Mouse (Mus musculus) liver, postnatal 0 days (tissue): ENCODE results near the gene Gm49396. TPM values are rescaled to one million over a fixed set of nuclear protein-coding genes. Genes with fewer than 3 reads are reported as not detected.

ENCODE experiments used
- ATAC-seq: fragments of 200-750 bp; cut with Nextera tagmentation; 2 replicates; pipeline ENCODE4 v1.8.0; 2017; ENCODE audit warnings: mild to moderate bottlenecking, moderate library complexity
- DNase-seq: peaks from one replicate; pipeline ENCODE4 v3.0.0-alpha.2; 2016
- H3K27ac ChIP-seq: fragments of 300-500 bp; sonication (generic); 2 replicates; pipeline ENCODE4 v1.5.1; 2014; ENCODE audit warnings: antibody characterized with exemption, moderate library complexity, mild to moderate bottlenecking, low read depth
- H3K27me3 ChIP-seq: fragments of 300-500 bp; sonication (generic); 2 replicates; pipeline ENCODE4 v1.6.1; 2014; ENCODE audit warnings: low read length, control low read depth, mixed read lengths; ENCODE audit not compliant: insufficient read depth
- H3K36me3 ChIP-seq: fragments of 300-500 bp; sonication (generic); replicated peaks from 2 replicates; pipeline ENCODE4 v1.6.1; 2014; ENCODE audit warnings: mild to moderate bottlenecking, control low read depth, low read length, moderate library complexity, mixed read lengths; ENCODE audit not compliant: insufficient read depth
- H3K4me1 ChIP-seq: fragments of 300-500 bp; sonication (generic); 2 replicates; pipeline ENCODE4 v1.6.1; 2014; ENCODE audit warnings: antibody characterized with exemption, mild to moderate bottlenecking, control low read depth; ENCODE audit not compliant: insufficient read depth
- H3K4me2 ChIP-seq: fragments of 300-500 bp; sonication (generic); 2 replicates; pipeline ENCODE4 v1.6.1; 2014; ENCODE audit warnings: low read depth, mild to moderate bottlenecking, low read length, moderate library complexity, mixed read lengths
- H3K4me3 ChIP-seq: fragments of 300-500 bp; sonication (generic); 2 replicates; pipeline ENCODE4 v1.5.1; 2014; ENCODE audit warnings: low read depth, low read length
- H3K9ac ChIP-seq: fragments of 300-500 bp; sonication (generic); replicated peaks from 2 replicates; pipeline ENCODE4 v1.6.1; 2014; ENCODE audit warnings: mild to moderate bottlenecking, moderate library complexity
- H3K9me3 ChIP-seq: fragments of 300-500 bp; sonication (generic); 2 replicates; pipeline ENCODE4 v1.6.1; 2016; ENCODE audit warnings: mild to moderate bottlenecking, control low read depth, low read length, mixed read lengths
- CTCF ChIP-seq: sonication (generic); IDR thresholded peaks from 2 replicates; pipeline ENCODE4 v1.5.1; 2016; ENCODE audit warnings: antibody characterized with exemption, low read depth
- EP300 ChIP-seq: IDR thresholded peaks from 2 replicates; pipeline ENCODE4 v1.6.1; 2016; ENCODE audit warnings: antibody characterized with exemption, low read depth, mild to moderate bottlenecking
- WGBS: fragments of 180-500 bp; shearing (Covaris S2); extraction: QIAGEN DNeasy Blood & Tissue Kit; methylation state at CpG from one replicate; pipeline ENCODE4 v1.1.7; 2014; ENCODE audit not compliant: insufficient replicate concordance; 5-methylcytosine and 5-hydroxymethylcytosine counted together
- polyA plus RNA-seq: library from polyadenylated mRNA; unstranded; fragments of >200 nt; fragmentation: Nextera tagmentation; extraction: Ambion mirVana; gene quantifications from 2 replicates; pipeline ENCODE4 v1.2.1, GENCODE M21; 2015

Gene Gm49396
- 1.5 and 1.8 TPM in 2 replicates for polyA plus RNA-seq

DNA sequence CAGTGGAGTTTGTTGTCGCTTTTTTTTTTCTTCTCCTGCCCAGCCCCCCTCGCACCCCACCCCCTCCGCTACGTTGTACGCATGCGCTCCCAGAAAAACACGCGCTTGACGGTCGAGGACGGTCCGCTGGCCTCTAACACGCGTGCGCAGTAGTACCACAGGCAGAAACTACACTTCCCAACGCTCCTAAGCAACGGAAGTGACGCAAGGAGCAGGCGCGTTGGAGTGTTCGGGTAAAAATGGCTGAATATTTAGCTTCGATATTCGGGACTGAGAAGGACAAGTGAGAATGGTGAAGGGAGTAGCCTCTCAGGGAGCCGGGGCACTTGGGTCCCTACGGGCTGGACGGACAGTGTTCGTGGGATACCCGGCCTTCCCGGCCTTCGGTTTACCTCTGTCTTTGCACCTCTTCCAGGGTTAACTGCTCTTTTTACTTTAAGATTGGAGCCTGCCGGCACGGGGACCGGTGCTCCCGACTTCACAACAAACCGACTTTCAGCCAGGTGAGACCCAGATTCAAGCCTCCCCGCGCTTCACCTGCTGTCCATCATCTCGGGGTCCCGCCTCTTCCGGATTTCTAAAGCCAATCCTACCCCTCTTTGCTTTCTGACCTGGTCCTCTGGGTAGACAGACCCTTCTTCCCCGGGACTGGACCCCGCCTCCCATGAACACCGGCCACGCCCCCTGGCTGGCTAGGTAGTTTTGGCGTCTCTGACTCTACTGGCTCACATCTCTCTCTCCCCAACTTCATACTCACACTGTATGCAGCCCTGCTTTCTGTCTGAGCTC, at the start of gene Gm49396, which contains the start of the genes U2af1l4 and Psenen:
Gm49396 (plus strand) TSS at position 228 of the 789 bp plus-strand sequence.
U2af1l4 (plus strand) TSS at position 185 of the 789 bp plus-strand sequence.
Psenen (minus strand) TSS at position 511 of the 789 bp plus-strand sequence.
- TF ChIP-seq EP300 (no peak), CTCF (no peak)
- Histone ChIP-seq H3K4me2 (peak within 1 kb of the TSS; percentile 93), H3K4me1 (peaks cover 20% of the 10 kb centered on the region), H3K9ac (peak within 1 kb of the TSS; percentile 76), H3K27ac (peak within 1 kb of the TSS; percentile 95), H3K4me3 (peak within 1 kb of the TSS; percentile 73), H3K36me3 (peaks cover 27% of the 10 kb centered on the region), H3K9me3 (no peaks in the 10 kb centered on the region), H3K27me3 (no peaks in the 10 kb centered on the region)
- ATAC-seq: peak; percentile 85
- WGBS: under 1% methylated on average over 45 of the region's 45 CpGs
- DNase-seq: peak; percentile 95

DNA sequence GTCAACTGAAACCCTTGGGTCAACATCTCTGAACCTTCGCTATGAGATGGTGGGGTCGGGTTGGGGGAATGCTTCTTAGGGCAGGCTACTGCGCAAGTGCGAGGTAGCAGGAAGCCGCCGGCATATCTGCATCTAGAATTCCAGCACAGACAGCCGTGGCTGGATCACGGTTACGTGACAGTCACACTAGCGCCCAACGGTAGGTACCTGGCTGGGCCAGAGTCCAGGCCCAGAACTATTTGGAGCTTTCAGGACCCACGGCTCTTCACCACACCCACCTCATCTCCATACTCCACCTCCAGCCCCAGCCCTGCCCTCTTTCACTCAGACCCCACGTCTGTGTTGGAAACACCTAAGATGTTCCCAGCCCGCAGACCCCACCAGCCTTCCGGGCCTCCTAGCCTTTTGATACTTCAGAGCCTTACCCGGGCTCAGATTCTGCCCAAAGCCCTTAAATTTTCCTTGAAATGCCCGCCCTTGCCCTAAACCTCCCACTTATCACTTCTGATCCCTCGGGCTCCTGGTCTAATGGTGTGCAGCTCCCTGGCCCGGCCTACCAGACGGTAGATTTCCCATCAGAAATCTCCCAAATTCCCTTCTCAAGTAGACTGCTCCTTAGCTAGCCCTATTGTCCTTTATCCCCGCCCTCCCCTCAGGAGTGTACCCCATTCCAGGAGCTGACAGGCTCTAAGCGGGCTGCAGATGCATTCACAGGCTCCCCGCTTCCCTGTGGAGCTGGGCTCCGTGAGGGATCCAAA, 48.0 kb upstream of the Gm49396 start:
- H3K4me2 ChIP-seq: no peak overlapping the region
- WGBS: 57% methylated on average over 24 of the region's 24 CpGs
- no peaks in the 10 kb centered on the region for H3K27me3 ChIP-seq
- DNase-seq: no peak
- H3K9me3 ChIP-seq: no peaks in the 10 kb centered on the region
- H3K36me3 ChIP-seq: no peaks in the 10 kb centered on the region
- no peaks in the 10 kb centered on the region for H3K4me1 ChIP-seq
- H3K27ac ChIP-seq: no peak overlapping the region
- peak; percentile 30; the same call in 1 of the 2 replicates for ATAC-seq
- TF ChIP-seq EP300 (no peak), CTCF (no peak)
- H3K9ac ChIP-seq: no peak overlapping the region
- H3K4me3 ChIP-seq: no peak overlapping the region

DNA sequence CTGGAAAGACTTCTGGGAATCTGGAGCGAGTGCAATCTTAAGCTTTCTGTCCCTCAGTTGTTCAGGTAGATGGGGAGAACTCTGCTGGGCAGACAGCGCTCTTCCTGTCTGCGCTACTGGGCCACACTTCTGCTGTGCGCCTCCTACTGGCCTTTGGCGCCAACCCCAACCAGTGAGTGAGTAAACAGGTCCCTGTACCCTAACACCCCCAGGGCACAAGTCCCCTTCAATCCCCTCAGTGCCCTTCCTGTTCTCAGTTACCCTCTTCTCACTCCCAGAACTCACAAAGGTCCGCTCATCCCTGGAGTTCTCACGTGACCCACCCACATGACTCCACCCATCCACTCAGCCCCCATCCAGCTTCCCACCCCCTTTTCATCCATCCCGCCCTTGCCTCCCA, 44.8 kb upstream of the Gm49396 start:
- Histone ChIP-seq H3K4me1 (no peaks in the 10 kb centered on the region), H3K9ac (no peak overlapping the region), H3K4me3 (no peak overlapping the region), H3K9me3 (no peaks in the 10 kb centered on the region), H3K27ac (no peak overlapping the region), H3K27me3 (no peaks in the 10 kb centered on the region), H3K4me2 (no peak overlapping the region), H3K36me3 (no peaks in the 10 kb centered on the region)
- peak; percentile 34 for TF ChIP-seq CTCF
- TF ChIP-seq EP300: no peak
- 36% methylated on average over 8 of the region's 8 CpGs for WGBS
- no peak for ATAC-seq
- DNase-seq: no peak

DNA sequence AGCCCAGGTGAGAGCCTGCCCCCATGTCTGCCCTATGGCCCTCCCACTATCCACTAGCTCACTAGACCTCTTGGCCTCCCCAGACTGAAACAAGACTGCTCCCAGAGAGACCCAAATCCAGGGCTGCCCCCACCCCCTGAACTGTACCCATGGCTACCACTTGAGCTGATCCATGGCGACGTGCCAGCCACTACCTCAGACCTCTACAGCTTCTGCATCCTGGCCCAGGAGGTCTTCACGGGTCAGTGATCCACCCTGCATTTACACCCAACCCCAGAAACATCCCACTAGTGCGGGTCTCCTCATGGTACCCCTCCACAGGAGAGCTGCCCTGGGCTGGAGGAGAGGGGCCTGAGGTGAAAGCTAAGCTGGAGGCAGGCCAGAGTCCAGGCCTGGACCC, 42.7 kb upstream of the Gm49396 start:
- no peak for TF ChIP-seq CTCF
- TF ChIP-seq EP300: no peak
- Histone ChIP-seq H3K27me3 (no peaks in the 10 kb centered on the region), H3K27ac (no peak overlapping the region), H3K9me3 (no peaks in the 10 kb centered on the region), H3K4me2 (no peak overlapping the region), H3K9ac (no peak overlapping the region), H3K36me3 (no peaks in the 10 kb centered on the region), H3K4me1 (no peaks in the 10 kb centered on the region), H3K4me3 (no peak overlapping the region)
- no peak for ATAC-seq
- DNase-seq: no peak
- 77% methylated on average over 4 of the region's 4 CpGs for WGBS

DNA sequence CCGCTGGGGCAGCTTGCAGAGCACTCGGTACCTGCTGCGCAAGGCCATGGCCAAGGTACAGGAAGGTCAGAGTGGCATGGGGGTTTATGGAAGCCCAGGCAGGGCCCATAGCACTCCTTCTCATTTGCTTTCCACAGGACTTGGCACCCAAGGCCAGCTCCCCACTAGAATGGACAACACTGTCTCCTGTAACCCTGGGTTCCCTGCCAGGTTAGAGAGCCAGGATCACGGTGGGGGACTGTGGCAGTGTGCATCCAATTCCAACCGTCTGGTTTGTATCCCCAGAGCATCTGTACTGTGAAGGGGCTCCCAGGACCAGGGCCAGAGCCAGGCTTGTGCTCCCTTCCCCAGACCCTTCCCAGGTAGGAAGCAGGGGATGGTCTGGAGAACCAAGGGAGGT, 42.3 kb upstream of the Gm49396 start:
- no peak for ATAC-seq
- TF ChIP-seq CTCF (no peak), EP300 (no peak)
- WGBS: 84% methylated on average over 5 of the region's 5 CpGs

DNA sequence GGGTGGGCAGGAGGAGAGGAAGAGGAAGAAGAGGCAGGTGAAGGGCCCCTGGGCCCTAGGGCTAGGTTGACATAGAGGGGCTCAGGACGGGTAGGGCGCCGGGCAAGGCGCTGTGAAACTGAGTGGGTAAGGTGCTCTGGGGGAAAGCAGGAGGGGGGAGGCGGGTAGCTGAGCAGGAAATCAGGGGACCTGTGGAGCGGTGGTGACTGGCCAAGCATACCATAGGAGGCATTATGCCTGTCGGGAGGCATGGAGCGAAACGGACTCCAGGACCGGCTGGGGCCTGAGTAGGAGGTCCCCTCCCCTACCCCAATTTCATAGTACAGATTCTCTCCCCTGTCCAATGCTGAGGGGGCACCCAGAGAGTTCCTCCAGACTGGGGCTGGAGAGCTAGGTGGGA, 40.3 kb upstream of the Gm49396 start:
- H3K4me2 ChIP-seq: no peak overlapping the region
- H3K4me3 ChIP-seq: no peak overlapping the region
- no peak overlapping the region for H3K9ac ChIP-seq
- ATAC-seq (no peak), DNase-seq (peak; percentile 12)
- TF ChIP-seq CTCF (no peak), EP300 (no peak)
- peaks cover under 1% of the 10 kb centered on the region for H3K36me3 ChIP-seq
- no peaks in the 10 kb centered on the region for H3K9me3 ChIP-seq
- no peaks in the 10 kb centered on the region for H3K4me1 ChIP-seq
- no peaks in the 10 kb centered on the region for H3K27me3 ChIP-seq
- WGBS: 84% methylated on average over 10 of the region's 10 CpGs
- H3K27ac ChIP-seq: no peak overlapping the region

More for the DNA sequence above, 42.3 kb upstream of the Gm49396 start:
- Histone ChIP-seq H3K27ac (no peak overlapping the region), H3K36me3 (no peaks in the 10 kb centered on the region; the same call in 1 of the 2 replicates), H3K4me1 (no peaks in the 10 kb centered on the region), H3K4me3 (no peak overlapping the region), H3K9ac (no peak overlapping the region), H3K4me2 (no peak overlapping the region), H3K27me3 (no peaks in the 10 kb centered on the region), H3K9me3 (no peaks in the 10 kb centered on the region)
- peak; percentile 12 for DNase-seq
